Mouse (Mus musculus) myocyte (in vitro differentiated cells): Measurements from ENCODE around the gene Dgkg. TPM values are rescaled to one million over a fixed set of nuclear protein-coding genes. Genes with fewer than 3 reads are reported as not detected.

Source experiments
- H3K27me3 ChIP-seq: one replicate; pipeline ENCODE4 v1.6.1; 2011; ENCODE audit not compliant: control insufficient read depth, insufficient read depth, insufficient read length
- H3K36me3 ChIP-seq: one replicate; pipeline ENCODE4 v1.6.1; 2011; ENCODE audit not compliant: control insufficient read depth, insufficient read depth
- H3K4me2 ChIP-seq: one replicate; pipeline ENCODE4 v1.6.1; 2011; ENCODE audit warnings: low read depth, control low read depth
- H3K4me3 ChIP-seq: one replicate; pipeline ENCODE4 v1.5.1; 2011; ENCODE audit warnings: mild to moderate bottlenecking, control low read depth, moderate library complexity
- H3K79me2 ChIP-seq: one replicate; pipeline ENCODE4 v1.6.1; 2011; ENCODE audit not compliant: control insufficient read depth, insufficient read depth
- H3ac ChIP-seq: one replicate; pipeline ENCODE4 v1.6.1; 2011; ENCODE audit not compliant: control insufficient read depth, insufficient read length
- CEBPB ChIP-seq: IDR thresholded peaks from 2 replicates; pipeline ENCODE4 v1.6.1; 2011; ENCODE audit warnings: mild to moderate bottlenecking, moderate library complexity; ENCODE audit not compliant: poor library complexity, insufficient read depth, severe bottlenecking
- E2F4 ChIP-seq: IDR thresholded peaks from one replicate; pipeline ENCODE4 v1.6.1; 2011; ENCODE audit warnings: mild to moderate bottlenecking, control low read depth, moderate library complexity; ENCODE audit not compliant: insufficient read depth
- MAX ChIP-seq: IDR thresholded peaks from one replicate; pipeline ENCODE4 v1.6.1; 2011; ENCODE audit warnings: low read depth, mild to moderate bottlenecking, control low read depth
- MYOD1 ChIP-seq, 3 experiments: IDR thresholded peaks; one replicate each; pipeline ENCODE4 v1.6.1; 2011; ENCODE audit warnings: control low read depth in 2 of 3, low read depth in 2 of 3, mild to moderate bottlenecking in 2 of 3, moderate library complexity in 1 of 3; ENCODE audit not compliant: insufficient read length in 2 of 3, control insufficient read depth in 1 of 3
- MYOG ChIP-seq, 3 experiments: IDR thresholded peaks; one replicate each; pipeline ENCODE4 v1.6.1; 2011; ENCODE audit warnings: control low read depth in 2 of 3, low read depth in 2 of 3, mild to moderate bottlenecking in 2 of 3; ENCODE audit not compliant: insufficient read length in 2 of 3, control insufficient read depth in 1 of 3, insufficient read depth in 1 of 3
- POLR2A ChIP-seq: IDR thresholded peaks from one replicate; pipeline ENCODE4 v1.6.1; 2011; ENCODE audit warnings: low read depth, mild to moderate bottlenecking, control low read depth, moderate library complexity; ENCODE audit not compliant: insufficient read length
- POLR2AphosphoS2 ChIP-seq: IDR thresholded peaks from one replicate; pipeline ENCODE4 v1.6.1; 2011; ENCODE audit warnings: low read depth, control low read depth; ENCODE audit not compliant: insufficient read length
- REST ChIP-seq: IDR thresholded peaks from one replicate; pipeline ENCODE4 v1.6.1; 2011; ENCODE audit warnings: mild to moderate bottlenecking, control low read depth, moderate library complexity; ENCODE audit not compliant: insufficient read depth, insufficient read length
- SRF ChIP-seq: IDR thresholded peaks from one replicate; pipeline ENCODE4 v1.6.1; 2011; ENCODE audit warnings: low read depth; ENCODE audit not compliant: control insufficient read depth, insufficient read length
- TCF12 ChIP-seq: IDR thresholded peaks from one replicate; pipeline ENCODE4 v1.6.1; 2011; ENCODE audit warnings: mild to moderate bottlenecking, control low read depth; ENCODE audit not compliant: poor library complexity, insufficient read depth, severe bottlenecking
- TCF3 ChIP-seq: IDR thresholded peaks from one replicate; pipeline ENCODE4 v1.6.1; 2011; ENCODE audit warnings: low read depth, control low read depth; ENCODE audit not compliant: insufficient read length
- USF1 ChIP-seq: IDR thresholded peaks from one replicate; pipeline ENCODE4 v1.6.1; 2011; ENCODE audit warnings: low read depth, mild to moderate bottlenecking, control low read depth, moderate library complexity
- polyA plus RNA-seq: library from polyadenylated mRNA; unstranded; fragments of >200 nt; fragmentation: generic; extraction: Trizol; gene quantifications from one replicate; pipeline ENCODE4 v1.2.1, GENCODE M21; 2012; ENCODE audit warnings: missing spikeins

The Dgkg gene
- polyA plus RNA-seq, 1 experiment = 0.01 TPM

DNA sequence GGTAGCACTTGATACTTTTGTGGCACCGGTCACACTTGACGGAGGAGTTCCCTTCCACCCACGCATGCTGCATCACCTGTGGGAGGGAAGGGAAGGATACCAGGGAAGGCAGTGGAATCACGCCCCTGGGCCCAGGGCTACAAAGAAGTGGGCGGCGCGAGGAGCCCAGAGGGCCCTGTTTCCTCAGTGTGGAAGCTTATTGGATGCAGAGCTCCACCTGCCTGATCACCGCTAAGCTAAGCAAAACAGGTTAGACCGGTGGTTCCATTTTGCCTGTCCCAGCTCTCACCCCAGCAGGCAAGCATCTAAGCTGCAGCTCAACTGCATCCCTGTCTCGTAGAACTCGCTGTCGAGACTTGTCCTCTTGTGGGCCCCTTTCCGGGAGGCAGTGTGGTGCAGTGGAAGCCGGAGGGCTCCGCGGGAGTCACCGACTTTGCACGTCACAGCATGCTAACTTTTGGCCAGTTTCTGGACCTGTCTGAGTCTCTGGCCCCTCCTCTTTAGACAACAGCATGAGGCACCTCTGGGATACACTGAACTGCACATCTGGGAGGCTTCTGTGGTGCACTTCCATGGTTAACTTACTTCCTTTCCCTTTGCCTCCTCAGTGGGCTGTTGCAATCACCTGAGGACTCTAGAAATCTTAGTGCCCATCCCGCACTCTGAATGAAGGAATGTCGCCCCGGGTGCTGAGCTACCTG, 84.2 kb downstream of the Dgkg start:
- Histone ChIP-seq H3K27me3 (peaks cover 24% of the 10 kb centered on the region), H3ac (no peak overlapping the region), H3K79me2 (no peaks in the 10 kb centered on the region), H3K4me3 (no peak overlapping the region), H3K36me3 (no peaks in the 10 kb centered on the region), H3K4me2 (no peak overlapping the region)
- TF ChIP-seq CEBPB (no peak), SRF (no peak), TCF3 (no peak), USF1 (no peak), MAX (no peak), TCF12 (no peak), MYOG (IDR thresholded peaks at IDR 0.05; ENCODE audit: control insufficient read depth in 1 of 3, insufficient read depth in 1 of 3, insufficient read length in 2 of 3, low read depth in 2 of 3) (no peak)

DNA sequence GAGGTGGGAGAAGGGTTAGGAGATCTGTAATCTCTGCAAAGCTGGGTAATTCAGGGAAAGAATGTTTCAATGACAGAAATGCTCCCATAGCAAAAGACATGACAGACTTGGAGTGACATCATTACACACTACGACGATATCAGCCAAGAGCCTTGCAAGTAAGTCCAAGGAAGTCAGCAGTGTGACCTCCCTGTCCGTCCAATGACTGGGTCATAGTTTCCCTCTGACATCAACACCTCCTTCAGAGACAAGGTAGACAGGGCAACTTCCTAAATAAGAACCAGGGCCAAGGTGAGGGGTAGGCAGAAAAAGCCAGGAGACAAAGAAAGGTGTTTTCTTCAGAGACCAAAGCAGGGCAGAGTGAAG, 92.1 kb downstream of the Dgkg start:
- TF ChIP-seq POLR2A (no peak), SRF (no peak), MYOG (IDR thresholded peaks at IDR 0.05; ENCODE audit: control insufficient read depth in 1 of 3, insufficient read depth in 1 of 3, insufficient read length in 2 of 3, low read depth in 2 of 3) (no peak), MAX (no peak), REST (no peak), E2F4 (no peak), CEBPB (no peak), TCF3 (no peak)
- Histone ChIP-seq H3K4me2 (no peak overlapping the region), H3K79me2 (no peaks in the 10 kb centered on the region), H3ac (no peak overlapping the region), H3K4me3 (no peak overlapping the region), H3K36me3 (no peaks in the 10 kb centered on the region), H3K27me3 (peaks cover 4% of the 10 kb centered on the region)

DNA sequence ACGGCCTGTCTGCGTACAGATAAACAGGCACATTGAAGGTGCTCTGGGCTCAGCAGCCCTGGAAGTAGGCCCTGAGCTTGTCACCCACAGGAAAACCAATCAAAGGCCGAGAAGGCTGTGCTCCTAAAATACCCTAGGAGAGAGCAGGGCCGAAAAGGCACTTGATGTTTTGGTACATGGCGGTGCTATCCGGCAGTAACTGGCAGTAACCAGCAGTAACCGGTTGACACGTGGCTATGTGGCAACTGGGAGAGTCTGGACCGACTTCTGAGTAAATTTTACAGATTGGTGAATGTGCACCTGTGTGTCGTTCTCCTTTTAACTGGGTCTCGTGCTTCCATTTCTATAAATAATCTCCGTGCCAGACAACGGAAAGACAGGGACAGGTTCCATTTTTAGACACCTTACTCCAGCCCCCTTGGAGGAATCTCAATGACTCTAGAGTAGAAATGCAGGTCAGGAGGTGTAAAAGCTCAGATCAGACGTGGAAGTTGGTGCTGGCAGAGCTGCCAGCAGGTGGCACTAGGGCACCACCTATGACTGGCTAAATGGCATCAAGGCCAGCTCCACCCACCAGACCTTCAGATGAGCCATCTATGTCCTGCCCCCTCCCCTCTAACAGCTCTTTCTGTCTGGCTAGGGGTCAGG, 92.6 kb downstream of the Dgkg start:
- Histone ChIP-seq H3K27me3 (peaks cover 4% of the 10 kb centered on the region), H3K79me2 (no peaks in the 10 kb centered on the region), H3K4me3 (no peak overlapping the region), H3K36me3 (no peaks in the 10 kb centered on the region), H3K4me2 (no peak overlapping the region), H3ac (no peak overlapping the region)
- no peak for TF ChIP-seq REST
- no peak for TF ChIP-seq POLR2AphosphoS2
- no peak for TF ChIP-seq POLR2A
- no peak for TF ChIP-seq CEBPB
- no peak for TF ChIP-seq TCF12
- TF ChIP-seq MYOG (IDR thresholded peaks at IDR 0.05; ENCODE audit: control insufficient read depth in 1 of 3, insufficient read depth in 1 of 3, insufficient read length in 2 of 3, low read depth in 2 of 3) = no peak
- TF ChIP-seq MAX = no peak
- no peak for TF ChIP-seq USF1
- no peak for TF ChIP-seq TCF3
- no peak for TF ChIP-seq SRF
- TF ChIP-seq MYOD1 (IDR thresholded peaks at IDR 0.05; ENCODE audit: control insufficient read depth in 1 of 3, insufficient read length in 2 of 3, low read depth in 2 of 3) = no peak
- TF ChIP-seq E2F4 = no peak

- no peaks in the 10 kb centered on the region for H3K79me2 ChIP-seq
- no peak overlapping the region for H3ac ChIP-seq
- H3K27me3 ChIP-seq = peaks cover 4% of the 10 kb centered on the region
- H3K36me3 ChIP-seq = no peaks in the 10 kb centered on the region
- no peak overlapping the region for H3K4me3 ChIP-seq
- no peak for TF ChIP-seq TCF12
- TF ChIP-seq MYOD1 (IDR thresholded peaks at IDR 0.05; ENCODE audit: control insufficient read depth in 1 of 3, insufficient read length in 2 of 3, low read depth in 2 of 3) = no peak
- TF ChIP-seq POLR2A = no peak
- no peak overlapping the region for H3K4me2 ChIP-seq
These were observed 93.4 kb downstream of the Dgkg start for GRCm38 (mm10) chr16:22563594-22563993.

DNA sequence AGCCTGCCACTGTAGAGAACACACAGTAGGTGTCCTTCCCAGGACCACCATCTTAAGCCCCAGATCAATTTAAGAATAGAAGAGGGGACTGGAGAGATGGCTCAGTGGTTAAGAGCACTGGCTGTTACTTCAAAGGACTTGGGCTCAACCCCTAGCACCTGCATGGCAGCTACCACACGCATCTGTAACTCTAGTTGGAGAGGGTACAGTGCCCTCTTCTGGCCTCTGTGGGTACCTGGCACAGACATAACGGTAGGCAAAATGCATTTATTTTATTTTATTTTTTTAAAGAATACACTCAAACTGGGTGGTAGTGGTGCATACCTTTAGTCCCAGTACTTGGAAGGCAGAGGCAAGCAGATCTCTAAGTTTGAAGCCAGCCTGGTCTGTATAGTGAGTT, 102.0 kb downstream of the Dgkg start:
- no peaks in the 10 kb centered on the region for H3K79me2 ChIP-seq
- TF ChIP-seq TCF12 (no peak), REST (no peak), TCF3 (no peak), E2F4 (no peak), USF1 (no peak), SRF (no peak), MAX (no peak), POLR2A (no peak)

More for the DNA sequence above, 102.0 kb downstream of the Dgkg start:
- H3K27me3 ChIP-seq = peaks cover 7% of the 10 kb centered on the region
- no peak overlapping the region for H3K4me3 ChIP-seq
- no peaks in the 10 kb centered on the region for H3K36me3 ChIP-seq
- no peak overlapping the region for H3ac ChIP-seq
- H3K4me2 ChIP-seq = no peak overlapping the region
